Mouse (Mus musculus): ENCODE results near the gene Mettl7b. TPM values are rescaled to one million over a fixed set of nuclear protein-coding genes. Genes with fewer than 3 reads are reported as not detected.

Gene Mettl7b
- polyA plus RNA-seq, 1 experiment from 2014 or later = not detected

GRCm38 (mm10) chr10:128923935-128924334, 36.9 kb downstream of the Mettl7b start, which contains the start of gene Bloc1s1:
TSS of gene Bloc1s1 (minus strand) at chr10:128924035.
- 59% methylated on average over 9 of the region's 9 CpGs for WGBS (ENCODE audit: insufficient replicate concordance)
- peak within 1 kb of the TSS; percentile 88 for H3K27ac ChIP-seq (ENCODE audit: low read depth, low read length)
- H3K4me2 ChIP-seq = peak within 1 kb of the TSS; percentile 90
- H3K4me3 ChIP-seq (ENCODE audit: low read depth, low read length) = peak within 1 kb of the TSS; percentile 90
- H3K9ac ChIP-seq (ENCODE audit: low read depth, low read length) = peak within 1 kb of the TSS; percentile 90
- H3K36me3 ChIP-seq (ENCODE audit: control insufficient read depth, insufficient read depth, low read length) = no peaks in the 10 kb centered on the region
- peaks cover 13% of the 10 kb centered on the region for H3K4me1 ChIP-seq (ENCODE audit: control insufficient read depth, insufficient read depth, low read length)
- no peaks in the 10 kb centered on the region for H3K9me3 ChIP-seq (replicated peaks; ENCODE audit: control insufficient read depth, low read length)
- H3K27me3 ChIP-seq (ENCODE audit: control insufficient read depth, insufficient read depth, low read length) = no peaks in the 10 kb centered on the region
- ATAC-seq (replicated peaks; ENCODE audit: insufficient number of reproducible peaks, low FRiP score, low TSS enrichment) = no peak

GRCm38 (mm10) chr10:128923013-128923691, 37.6 kb downstream of the Mettl7b start:
- peak overlapping the region; percentile 88 for H3K27ac ChIP-seq (ENCODE audit: low read depth, low read length)
- peak; percentile 87 for ATAC-seq (replicated peaks; ENCODE audit: insufficient number of reproducible peaks, low FRiP score, low TSS enrichment)
- H3K36me3 ChIP-seq (ENCODE audit: control insufficient read depth, insufficient read depth, low read length) = no peaks in the 10 kb centered on the region; the same call in 1 of the 2 replicates
- peak overlapping the region; percentile 90 for H3K9ac ChIP-seq (ENCODE audit: low read depth, low read length)
- H3K4me1 ChIP-seq (ENCODE audit: control insufficient read depth, insufficient read depth, low read length) = peaks cover 13% of the 10 kb centered on the region
- no peaks in the 10 kb centered on the region for H3K27me3 ChIP-seq (ENCODE audit: control insufficient read depth, insufficient read depth, low read length)
- H3K9me3 ChIP-seq (replicated peaks; ENCODE audit: control insufficient read depth, low read length) = no peaks in the 10 kb centered on the region
- WGBS (ENCODE audit: insufficient replicate concordance) = under 1% methylated on average over 41 of the region's 42 CpGs
- peak overlapping the region; percentile 90 for H3K4me3 ChIP-seq (ENCODE audit: low read depth, low read length)
- H3K4me2 ChIP-seq = peak overlapping the region; percentile 90

- Histone ChIP-seq H3K27me3 (ENCODE audit: control insufficient read depth, insufficient read depth, low read length) (no peaks in the 10 kb centered on the region), H3K27ac (ENCODE audit: low read depth, low read length) (peak within 1 kb of the TSS; percentile 88), H3K9me3 (replicated peaks; ENCODE audit: control insufficient read depth, low read length) (no peaks in the 10 kb centered on the region), H3K36me3 (ENCODE audit: control insufficient read depth, insufficient read depth, low read length) (peaks cover under 1% of the 10 kb centered on the region; the same call in 1 of the 2 replicates), H3K4me3 (ENCODE audit: low read depth, low read length) (peak within 1 kb of the TSS; percentile 90), H3K9ac (ENCODE audit: low read depth, low read length) (peak within 1 kb of the TSS; percentile 90), H3K4me2 (peak within 1 kb of the TSS; percentile 90), H3K4me1 (ENCODE audit: control insufficient read depth, insufficient read depth, low read length) (peaks cover 13% of the 10 kb centered on the region)
- no peak for ATAC-seq (replicated peaks; ENCODE audit: insufficient number of reproducible peaks, low FRiP score, low TSS enrichment)
- 28% methylated on average over 1 of the region's 1 CpGs for WGBS (ENCODE audit: insufficient replicate concordance)
Measured at GRCm38 (mm10) chr10:128922822-128923012, 38.1 kb downstream of the Mettl7b start, which contains the start of gene Rdh5. TSS of gene Rdh5 (minus strand) at chr10:128922888.

- no peak; the same call in 1 of the 2 replicates for ATAC-seq (replicated peaks; ENCODE audit: insufficient number of reproducible peaks, low FRiP score, low TSS enrichment)
- peak overlapping the region; percentile 90 for H3K4me3 ChIP-seq (ENCODE audit: low read depth, low read length)
- H3K27me3 ChIP-seq (ENCODE audit: control insufficient read depth, insufficient read depth, low read length) = no peaks in the 10 kb centered on the region
- no peak overlapping the region for H3K27ac ChIP-seq (ENCODE audit: low read depth, low read length)
- H3K4me1 ChIP-seq (ENCODE audit: control insufficient read depth, insufficient read depth, low read length) = peaks cover 13% of the 10 kb centered on the region
- WGBS (ENCODE audit: insufficient replicate concordance) = 69% methylated on average over 16 of the region's 16 CpGs
- H3K36me3 ChIP-seq (ENCODE audit: control insufficient read depth, insufficient read depth, low read length) = peaks cover 3% of the 10 kb centered on the region; the same call in 1 of the 2 replicates
- no peaks in the 10 kb centered on the region for H3K9me3 ChIP-seq (replicated peaks; ENCODE audit: control insufficient read depth, low read length)
- peak overlapping the region; percentile 90 for H3K9ac ChIP-seq (ENCODE audit: low read depth, low read length)
- peak overlapping the region; percentile 90 for H3K4me2 ChIP-seq
Measured at GRCm38 (mm10) chr10:128921883-128922821, 38.6 kb downstream of the Mettl7b start.

GRCm38 (mm10) chr10:128921251-128921650, 39.5 kb downstream of the Mettl7b start:
- 41% methylated on average over 1 of the region's 1 CpGs for WGBS (ENCODE audit: insufficient replicate concordance)

GRCm38 (mm10) chr10:128920736-128921161, 40.0 kb downstream of the Mettl7b start:
- H3K9me3 ChIP-seq (replicated peaks; ENCODE audit: control insufficient read depth, low read length) = no peaks in the 10 kb centered on the region
- peaks cover 13% of the 10 kb centered on the region for H3K4me1 ChIP-seq (ENCODE audit: control insufficient read depth, insufficient read depth, low read length)
- WGBS (ENCODE audit: insufficient replicate concordance) = 49% methylated on average over 3 of the region's 3 CpGs
- H3K4me2 ChIP-seq = no peak overlapping the region
- no peak for ATAC-seq (replicated peaks; ENCODE audit: insufficient number of reproducible peaks, low FRiP score, low TSS enrichment)
- no peak overlapping the region for H3K9ac ChIP-seq (ENCODE audit: low read depth, low read length)
- no peak overlapping the region for H3K4me3 ChIP-seq (ENCODE audit: low read depth, low read length)
- H3K36me3 ChIP-seq (ENCODE audit: control insufficient read depth, insufficient read depth, low read length) = peaks cover 3% of the 10 kb centered on the region; the same call in 1 of the 2 replicates
- no peak overlapping the region for H3K27ac ChIP-seq (ENCODE audit: low read depth, low read length)
- H3K27me3 ChIP-seq (ENCODE audit: control insufficient read depth, insufficient read depth, low read length) = no peaks in the 10 kb centered on the region

More at GRCm38 (mm10) chr10:128921251-128921650, 39.5 kb downstream of the Mettl7b start:
- no peaks in the 10 kb centered on the region for H3K27me3 ChIP-seq (ENCODE audit: control insufficient read depth, insufficient read depth, low read length)
- no peak for ATAC-seq (replicated peaks; ENCODE audit: insufficient number of reproducible peaks, low FRiP score, low TSS enrichment)
- H3K4me1 ChIP-seq (ENCODE audit: control insufficient read depth, insufficient read depth, low read length) = peaks cover 13% of the 10 kb centered on the region
- H3K4me3 ChIP-seq (ENCODE audit: low read depth, low read length) = no peak overlapping the region
- H3K27ac ChIP-seq (ENCODE audit: low read depth, low read length) = peak overlapping the region; percentile 35; the same call in 1 of the 2 replicates
- H3K4me2 ChIP-seq = no peak overlapping the region
- no peak overlapping the region for H3K9ac ChIP-seq (ENCODE audit: low read depth, low read length)
- peaks cover 3% of the 10 kb centered on the region; the same call in 1 of the 2 replicates for H3K36me3 ChIP-seq (ENCODE audit: control insufficient read depth, insufficient read depth, low read length)
- no peaks in the 10 kb centered on the region for H3K9me3 ChIP-seq (replicated peaks; ENCODE audit: control insufficient read depth, low read length)

GRCm38 (mm10) chr10:128919966-128920365, 40.8 kb downstream of the Mettl7b start:
- no peak overlapping the region for H3K4me3 ChIP-seq (ENCODE audit: low read depth, low read length)
- no peaks in the 10 kb centered on the region for H3K9me3 ChIP-seq (replicated peaks; ENCODE audit: control insufficient read depth, low read length)
- H3K36me3 ChIP-seq (ENCODE audit: control insufficient read depth, insufficient read depth, low read length) = peaks cover 3% of the 10 kb centered on the region; the same call in 1 of the 2 replicates
- H3K27ac ChIP-seq (ENCODE audit: low read depth, low read length) = no peak overlapping the region
- H3K4me2 ChIP-seq = no peak overlapping the region
- ATAC-seq (replicated peaks; ENCODE audit: insufficient number of reproducible peaks, low FRiP score, low TSS enrichment) = no peak
- WGBS (ENCODE audit: insufficient replicate concordance) = 82% methylated on average over 7 of the region's 7 CpGs
- no peak overlapping the region for H3K9ac ChIP-seq (ENCODE audit: low read depth, low read length)
- H3K4me1 ChIP-seq (ENCODE audit: control insufficient read depth, insufficient read depth, low read length) = peaks cover 13% of the 10 kb centered on the region
- no peaks in the 10 kb centered on the region for H3K27me3 ChIP-seq (ENCODE audit: control insufficient read depth, insufficient read depth, low read length)

GRCm38 (mm10) chr10:128919203-128919631, 41.6 kb downstream of the Mettl7b start:
- Histone ChIP-seq H3K27ac (ENCODE audit: low read depth, low read length) (no peak overlapping the region), H3K36me3 (ENCODE audit: control insufficient read depth, insufficient read depth, low read length) (peaks cover 5% of the 10 kb centered on the region), H3K4me3 (ENCODE audit: low read depth, low read length) (no peak overlapping the region), H3K4me1 (ENCODE audit: control insufficient read depth, insufficient read depth, low read length) (peaks cover 13% of the 10 kb centered on the region), H3K27me3 (ENCODE audit: control insufficient read depth, insufficient read depth, low read length) (no peaks in the 10 kb centered on the region), H3K4me2 (no peak overlapping the region), H3K9ac (ENCODE audit: low read depth, low read length) (no peak overlapping the region), H3K9me3 (replicated peaks; ENCODE audit: control insufficient read depth, low read length) (no peaks in the 10 kb centered on the region)
- WGBS (ENCODE audit: insufficient replicate concordance) = 18% methylated on average over 6 of the region's 6 CpGs
- ATAC-seq (replicated peaks; ENCODE audit: insufficient number of reproducible peaks, low FRiP score, low TSS enrichment) = no peak
